Mouse (Mus musculus) splenic B cell, adult 2 months (primary cell): ENCODE results near the gene Atf7.

Experiments used
- DNase-seq: peaks from one replicate; pipeline ENCODE4 v3.0.0-alpha.2; 2011; ENCODE audit warnings: low read depth, low spot score
- H3K27me3 ChIP-seq: 2 replicates; pipeline ENCODE4 v1.6.1; 2012; ENCODE audit warnings: mild to moderate bottlenecking, low read length, moderate library complexity, mixed read lengths; ENCODE audit not compliant: control insufficient read depth, poor library complexity, insufficient read depth, severe bottlenecking
- H3K36me3 ChIP-seq: 2 replicates; pipeline ENCODE4 v1.6.1; 2012; ENCODE audit warnings: mild to moderate bottlenecking, low read length, moderate library complexity, mixed read lengths; ENCODE audit not compliant: control insufficient read depth, poor library complexity, insufficient read depth, severe bottlenecking

Gene Atf7

GRCm38 (mm10) chr15:102487664-102488063 lies 137.6 kb downstream of the Atf7 start:
- H3K27me3 ChIP-seq = no peaks in the 10 kb centered on the region
- no peak for DNase-seq

GRCm38 (mm10) chr15:102485853-102486252 lies 139.4 kb downstream of the Atf7 start:
- peaks cover 32% of the 10 kb centered on the region for H3K36me3 ChIP-seq
- no peak for DNase-seq
- no peaks in the 10 kb centered on the region for H3K27me3 ChIP-seq

More at GRCm38 (mm10) chr15:102487664-102488063, 137.6 kb downstream of the Atf7 start:
- peaks cover 35% of the 10 kb centered on the region for H3K36me3 ChIP-seq

DNA sequence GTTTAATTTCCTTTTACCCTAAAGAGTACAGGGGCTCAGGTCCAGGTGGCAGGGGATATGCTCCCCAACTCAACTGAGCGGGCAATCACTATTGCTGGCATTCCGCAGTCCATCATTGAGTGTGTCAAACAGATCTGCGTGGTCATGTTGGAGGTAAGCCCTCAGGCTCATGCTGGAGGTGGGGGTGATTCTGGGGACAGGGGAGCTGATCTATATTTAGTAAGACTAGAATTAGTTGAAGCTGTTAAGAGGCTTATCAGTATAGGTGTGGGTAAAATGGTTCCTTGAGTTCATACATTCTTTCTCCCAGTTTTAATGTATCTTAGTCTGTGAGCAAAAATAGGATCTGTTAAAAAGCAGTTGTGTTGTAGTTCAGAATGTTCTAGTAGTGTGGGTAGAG lies 142.1 kb downstream of the Atf7 start:
- Histone ChIP-seq H3K36me3 (peaks cover 27% of the 10 kb centered on the region), H3K27me3 (no peaks in the 10 kb centered on the region)
- DNase-seq = no peak
